Mouse (Mus musculus): ENCODE results near the gene Asap2. TPM values are rescaled to one million over a fixed set of nuclear protein-coding genes. Genes with fewer than 3 reads are reported as not detected.

Gene Asap2
- total RNA-seq, 2 experiments from 2014 or later = 3.5 to 4.3 TPM

DNA sequence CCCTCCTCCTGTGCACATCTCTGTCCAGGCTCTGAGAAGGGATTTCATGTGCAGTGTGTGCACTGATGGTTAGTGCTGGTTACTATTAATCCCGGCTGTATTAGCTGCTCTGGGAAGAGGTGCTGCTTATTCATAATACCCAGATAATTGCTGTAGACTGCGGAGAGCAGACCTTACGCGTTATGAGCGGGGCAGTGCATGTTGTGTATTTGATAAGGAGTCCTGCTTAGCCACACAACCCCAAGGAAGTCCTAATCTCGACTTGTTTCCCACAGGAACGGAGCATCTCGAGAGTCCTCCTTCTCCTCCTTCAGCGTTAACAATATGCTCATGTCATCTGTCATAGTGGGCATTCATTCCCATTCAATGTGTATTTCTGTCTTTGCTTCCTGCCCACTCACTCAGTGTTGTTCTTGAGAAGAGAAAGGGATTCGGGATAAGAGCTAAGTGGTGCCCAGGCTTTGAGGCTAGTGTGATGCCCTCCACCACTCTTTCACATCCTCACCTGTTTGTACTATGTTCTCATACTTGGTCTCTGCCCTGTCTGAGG is 140.1 kb downstream of the Asap2 start:
- intact Hi-C loops (cut with DNase I) = no loop called here
- no peak for DNase-seq

DNA sequence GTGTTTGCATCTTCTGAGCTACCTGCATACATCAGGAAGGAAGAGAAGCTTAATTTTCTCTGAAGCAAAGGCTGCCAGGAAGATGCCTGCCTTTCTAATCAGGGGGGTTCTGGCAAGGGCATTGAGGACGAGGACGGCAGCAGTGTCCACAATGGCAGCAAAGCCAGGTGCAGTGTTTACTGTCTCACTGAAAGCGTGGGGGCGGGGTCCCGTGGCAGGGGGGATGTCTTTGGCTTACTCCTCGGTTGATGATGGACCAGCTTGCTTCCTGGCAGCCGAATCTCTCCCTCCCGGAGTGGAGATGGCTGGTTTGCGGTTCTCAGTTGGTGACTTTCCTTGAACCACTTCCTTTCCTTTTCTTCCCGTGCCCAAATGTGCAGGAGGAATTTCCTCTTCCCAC is 142.3 kb downstream of the Asap2 start:
- DNase-seq = no peak
- intact Hi-C loops (cut with DNase I) = no loop called here

DNA sequence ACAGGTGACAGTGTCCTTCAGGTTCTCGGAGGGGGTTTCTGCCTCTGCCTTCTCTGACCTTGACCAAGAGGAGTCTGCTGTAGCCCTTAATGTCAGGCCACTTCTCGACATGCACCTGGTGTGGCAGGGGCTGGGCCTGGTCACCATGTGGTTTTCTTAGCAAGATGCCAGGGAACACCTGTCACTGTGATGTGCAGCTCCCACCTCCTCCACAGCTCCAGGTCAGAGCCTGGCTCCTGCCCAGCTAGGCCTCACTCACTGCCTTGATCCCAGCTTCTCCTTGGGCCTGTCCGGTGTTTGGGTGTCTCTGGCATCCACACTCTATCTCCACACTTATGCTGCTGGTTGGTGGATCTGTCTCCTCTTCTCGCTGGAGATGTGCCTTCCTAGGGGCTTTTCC is 142.8 kb downstream of the Asap2 start:
- intact Hi-C loops (cut with DNase I) = no loop called here

DNA sequence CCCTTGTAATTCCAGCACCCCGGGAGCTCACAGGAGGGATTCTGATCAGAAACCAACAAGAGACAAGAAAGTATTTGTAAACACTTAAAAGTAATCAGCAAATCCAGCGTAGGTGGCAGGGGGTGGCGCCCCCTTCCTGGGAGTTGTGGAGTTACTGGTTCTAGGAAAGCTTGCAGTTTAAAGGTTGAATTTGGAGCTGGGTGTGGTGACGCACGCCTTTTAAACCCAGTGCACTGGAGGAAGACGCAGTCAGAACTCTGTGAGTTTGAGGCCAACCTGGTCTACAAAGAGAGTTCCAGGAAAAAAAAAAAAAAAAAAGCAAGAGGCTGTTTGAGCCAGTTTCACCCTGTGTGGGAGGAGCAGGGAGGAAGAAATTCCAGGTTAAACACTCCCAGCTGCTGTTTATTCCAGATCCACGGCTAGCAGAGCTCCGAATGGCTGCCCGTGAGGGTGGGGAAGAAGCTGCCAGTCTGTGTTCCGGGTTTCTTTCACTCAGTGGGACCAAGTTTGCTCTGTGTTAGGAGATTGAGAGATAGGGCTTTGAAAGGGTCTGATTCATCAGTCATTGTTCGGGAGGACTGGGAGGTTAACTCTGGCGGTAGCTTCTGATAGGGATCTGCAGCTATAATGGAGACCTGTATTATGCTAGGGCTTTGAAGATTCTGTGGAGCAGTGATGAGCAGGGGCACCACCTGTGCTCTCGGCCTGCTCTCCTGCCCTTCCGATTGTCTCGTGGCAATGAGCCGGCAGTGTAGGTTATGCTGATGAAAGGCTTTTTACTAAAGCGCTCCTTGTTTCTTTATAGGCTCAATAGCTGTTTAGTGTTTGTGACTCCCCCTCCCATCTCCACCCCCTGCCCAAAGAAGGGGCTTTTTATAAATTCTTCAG is 144.0 kb downstream of the Asap2 start:
- intact Hi-C loops (cut with DNase I) = no loop called here
- no peak for DNase-seq

More for the DNA sequence above, 142.8 kb downstream of the Asap2 start:
- DNase-seq = no peak

DNA sequence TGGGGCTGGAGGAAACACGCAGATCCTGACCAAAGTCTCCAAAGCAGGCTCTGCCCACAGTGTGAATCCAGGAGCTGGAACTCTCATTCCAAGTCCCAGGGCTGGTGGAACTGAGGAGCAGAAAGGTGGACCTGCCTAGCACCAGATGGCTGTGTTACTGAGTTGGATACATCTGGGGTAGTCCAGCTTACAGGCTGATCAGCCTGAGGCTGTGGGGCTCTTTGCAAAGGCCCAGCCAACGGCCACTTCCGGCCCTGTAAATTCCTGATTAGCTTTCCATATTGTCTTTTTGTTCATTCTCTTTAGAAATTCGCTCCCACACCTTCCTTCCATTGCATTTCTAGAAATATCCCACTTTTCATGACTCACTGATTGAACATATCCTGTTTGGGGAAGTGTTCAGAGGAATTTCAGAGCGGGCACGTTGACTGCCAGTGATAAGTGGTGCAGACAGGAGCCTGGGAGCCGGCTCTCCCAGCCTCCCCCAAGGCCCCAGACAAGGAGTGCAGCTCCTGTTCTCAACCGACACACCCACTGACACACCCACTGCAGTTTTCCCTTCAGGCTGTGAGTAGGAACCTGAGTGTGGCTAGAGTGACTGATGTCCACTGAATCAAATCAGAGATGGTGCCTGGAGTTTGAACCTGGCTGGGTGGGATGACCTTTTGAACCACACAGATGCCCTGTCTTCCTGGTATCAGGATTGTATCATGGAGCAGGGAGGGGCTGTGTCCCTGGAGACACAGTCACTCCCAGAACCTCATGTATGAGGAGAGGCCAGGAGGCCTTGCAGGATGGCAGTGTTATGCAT is 145.6 kb downstream of the Asap2 start:
- intact Hi-C loops (cut with DNase I) = no loop called here
- DNase-seq = no peak

DNA sequence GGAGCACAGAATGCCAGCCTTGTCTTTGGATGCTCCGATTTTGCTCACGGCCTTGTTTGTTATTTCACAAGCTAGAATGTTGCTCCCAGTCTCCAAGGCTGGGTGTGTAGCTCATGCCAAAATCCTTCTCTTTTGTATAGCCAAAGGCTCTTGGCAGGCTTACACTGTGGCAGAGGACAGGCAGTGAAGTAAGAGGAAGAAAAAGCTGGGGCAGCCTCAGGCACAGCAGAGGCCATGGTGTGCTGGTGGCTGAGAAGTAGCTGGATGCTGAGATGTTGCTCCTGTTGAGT is 146.1 kb downstream of the Asap2 start:
- DNase-seq = no peak
- intact Hi-C loops (cut with DNase I) = no loop called here

DNA sequence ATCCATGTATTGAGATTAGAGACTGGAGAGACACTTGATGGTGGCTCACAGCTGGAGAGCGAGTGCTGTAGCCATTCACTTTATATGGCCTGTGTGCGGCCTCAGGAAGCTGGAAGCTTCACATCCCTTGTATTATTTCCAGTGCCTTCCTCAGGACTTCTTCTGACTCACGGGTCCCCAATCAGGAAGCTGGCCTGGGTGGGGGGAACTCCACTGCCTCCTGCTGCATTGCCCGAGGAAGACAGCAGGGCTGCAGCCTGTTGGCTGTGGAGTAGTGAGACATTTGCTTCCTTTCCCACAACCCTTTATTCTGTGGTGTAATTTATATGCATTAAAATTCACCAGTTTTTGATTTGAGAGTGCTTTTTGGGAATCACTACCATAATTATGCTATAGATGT is 149.3 kb downstream of the Asap2 start:
- DNase-seq = no peak
- intact Hi-C loops (cut with DNase I) = no loop called here

DNA sequence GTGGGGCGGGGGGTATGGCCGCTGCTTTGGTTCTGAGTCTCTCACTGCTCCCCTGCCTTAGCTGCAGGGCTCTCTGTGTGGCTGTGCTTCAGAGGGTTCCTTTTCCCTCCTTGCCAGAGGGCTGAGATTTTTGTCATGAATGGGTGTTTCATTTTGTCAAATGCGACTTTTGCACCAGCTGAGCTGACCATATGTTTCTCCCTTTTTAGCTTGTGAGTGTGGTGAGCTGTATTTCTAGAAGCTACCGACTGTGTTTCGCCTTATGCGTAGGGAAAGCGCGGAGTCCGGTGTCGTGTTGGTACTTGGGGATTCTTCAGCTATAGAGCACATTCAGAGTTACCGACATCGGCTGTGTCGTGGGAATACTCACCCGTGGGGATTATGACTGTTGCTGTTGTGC is 149.9 kb downstream of the Asap2 start:
- no peak for DNase-seq

DNA sequence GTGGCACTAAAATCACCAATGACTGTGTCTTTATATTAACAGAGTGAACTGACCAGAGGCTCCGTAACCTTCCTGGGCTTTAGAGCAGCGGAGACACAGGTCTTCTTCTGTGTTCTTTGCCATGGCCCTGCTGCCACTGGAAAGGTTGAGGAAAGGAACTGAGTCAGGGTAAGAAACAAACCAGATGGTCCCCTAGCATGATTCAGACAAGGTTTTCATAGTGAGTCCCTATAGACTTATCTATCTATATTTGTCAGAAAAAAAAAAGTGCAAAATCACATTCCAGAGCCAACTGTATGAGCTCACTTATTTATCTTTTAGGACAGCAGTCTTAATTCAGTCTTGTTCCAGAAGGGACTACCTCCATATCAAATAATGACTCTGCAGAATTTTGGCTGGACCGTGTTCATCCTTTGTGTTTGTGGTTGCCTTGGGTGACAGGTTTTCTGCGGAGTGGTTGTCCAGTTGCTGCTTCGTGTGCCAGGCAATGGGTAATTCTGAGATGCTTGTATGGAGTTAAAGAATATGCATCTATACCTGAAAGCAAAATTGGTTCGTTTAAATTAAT is 150.6 kb downstream of the Asap2 start:
- DNase-seq = no peak
- intact Hi-C loops (cut with DNase I) = no loop called here

More for the DNA sequence above, 149.9 kb downstream of the Asap2 start:
- intact Hi-C loops (cut with DNase I) = no loop called here

DNA sequence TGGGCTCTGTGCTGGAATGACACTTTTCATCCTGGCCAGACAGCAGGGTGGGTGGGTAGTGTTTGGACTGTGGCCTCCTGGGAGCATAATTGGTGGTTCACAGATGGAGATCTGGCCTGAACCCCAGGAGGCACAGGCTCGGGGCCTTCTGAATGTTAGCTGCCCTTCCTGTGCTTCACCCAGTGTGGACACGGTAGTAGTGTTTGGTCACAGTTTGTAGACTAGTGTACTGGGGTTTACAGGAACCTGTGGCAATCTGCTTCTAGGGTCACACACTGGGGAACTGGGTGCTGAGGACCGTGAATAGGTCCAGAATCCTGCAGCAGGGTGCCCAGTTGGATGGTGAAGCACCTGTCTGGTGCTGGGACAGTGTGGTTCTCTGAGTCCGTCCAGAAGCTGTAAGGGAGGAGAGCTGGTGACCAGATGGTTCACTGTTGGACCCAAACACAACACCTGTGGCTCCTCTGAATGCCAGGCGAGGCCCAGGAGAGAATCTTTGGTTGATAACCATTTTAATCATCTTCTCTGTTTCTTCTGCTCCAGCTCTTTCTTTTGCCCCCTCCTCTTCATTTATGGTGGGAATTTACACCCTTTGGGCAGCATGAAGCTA is 151.5 kb downstream of the Asap2 start:
- intact Hi-C loops (cut with DNase I) = no loop called here
- DNase-seq = no peak

DNA sequence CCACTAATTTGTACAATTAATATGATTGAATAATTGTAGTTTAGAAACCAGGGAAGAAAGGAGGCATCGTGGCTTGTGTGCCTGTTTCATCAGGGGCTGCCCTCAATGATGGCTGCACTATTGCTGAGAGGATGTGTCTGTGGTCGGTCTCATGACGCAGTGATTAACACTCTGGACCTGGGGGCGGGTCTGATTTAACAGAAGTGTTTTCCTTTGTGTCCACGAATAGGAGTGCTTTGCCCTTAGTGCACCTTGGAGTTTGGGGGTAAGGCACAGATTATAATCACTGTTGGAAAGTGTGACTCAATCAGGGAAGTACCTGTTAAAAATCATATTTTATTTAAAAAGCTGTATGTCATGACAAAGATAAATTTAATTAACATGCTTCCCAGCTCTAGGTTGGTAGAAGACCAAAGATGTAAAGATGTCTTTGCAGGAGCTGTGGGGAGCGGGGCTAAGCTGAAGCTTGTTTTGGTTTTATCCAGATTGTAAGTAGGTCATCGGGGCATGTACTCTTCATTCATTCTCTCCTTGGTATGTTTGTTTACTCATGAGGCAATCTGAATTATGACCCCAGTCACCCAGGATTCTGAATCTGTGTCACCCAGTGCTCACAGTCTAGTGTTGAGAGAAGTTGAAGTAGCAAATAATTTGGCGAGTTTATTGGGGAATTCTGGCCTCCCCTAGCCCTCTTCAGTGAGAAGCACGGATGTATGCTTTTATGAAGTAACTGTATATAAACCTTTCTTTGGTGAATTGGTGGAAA is 152.4 kb downstream of the Asap2 start:
- intact Hi-C loops (cut with DNase I) = no loop called here
- DNase-seq = no peak

DNA sequence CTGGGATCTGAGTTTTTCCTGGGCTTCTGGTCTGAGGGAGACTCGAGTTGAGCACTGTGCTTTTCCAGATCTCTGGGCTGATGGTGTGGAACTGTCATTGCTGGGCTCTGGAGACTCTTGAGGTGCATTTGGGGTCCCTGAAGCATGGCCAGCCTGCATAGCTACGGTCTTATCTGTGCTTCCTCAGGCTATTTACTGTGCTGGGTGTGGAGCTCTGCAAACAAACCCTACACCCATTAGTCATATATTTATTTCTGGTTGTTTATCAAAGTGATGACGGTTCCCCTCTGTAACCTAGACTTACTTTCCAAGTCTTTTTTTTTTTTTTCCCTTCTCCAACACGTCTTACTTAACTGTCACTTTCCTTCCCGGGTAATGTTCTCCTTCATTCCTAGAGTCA is 154.3 kb downstream of the Asap2 start:
- intact Hi-C loops (cut with DNase I) = no loop called here
- DNase-seq = no peak

DNA sequence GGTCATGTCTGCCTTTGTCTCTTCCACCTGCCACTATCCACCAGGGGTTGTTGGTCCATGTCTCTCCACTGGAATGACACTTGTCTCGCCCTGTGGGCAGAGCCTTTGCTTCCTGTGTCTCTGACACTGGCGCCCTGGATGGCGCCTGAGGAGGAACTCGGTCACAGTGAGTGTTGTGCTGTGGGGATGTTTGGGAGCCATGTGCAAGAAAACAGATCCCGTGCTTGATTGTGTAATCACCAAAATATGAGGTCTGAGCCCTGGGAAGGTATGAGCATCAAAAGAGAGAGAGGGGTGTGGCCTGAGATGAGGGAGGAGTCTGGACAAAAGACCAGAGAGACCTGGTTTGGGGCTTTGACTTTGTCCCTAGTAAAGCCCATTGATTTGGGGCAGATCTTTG is 154.8 kb downstream of the Asap2 start:
- intact Hi-C loops (cut with DNase I) = no loop called here

DNA sequence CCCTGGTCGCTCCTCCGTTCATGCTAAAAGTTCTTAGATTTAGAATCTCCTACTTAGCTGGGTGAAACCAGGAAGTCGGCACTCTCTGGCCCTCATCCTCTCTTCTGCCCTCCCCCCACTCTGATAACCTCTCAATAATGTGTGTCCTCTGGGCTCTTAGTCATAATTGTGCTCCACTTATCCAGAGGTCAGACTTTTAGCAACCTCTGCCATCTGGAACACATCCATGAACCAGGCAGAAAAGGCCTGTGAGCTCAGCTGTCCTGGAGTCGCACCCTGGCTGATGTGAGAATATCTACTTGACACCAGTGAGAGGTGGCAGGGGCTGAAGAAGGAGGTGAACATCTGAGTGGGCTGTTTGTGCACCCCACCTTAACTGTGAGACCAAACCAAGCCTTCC is 156.6 kb downstream of the Asap2 start:
- intact Hi-C loops (cut with DNase I) = no loop called here
- no peak for DNase-seq

More for the DNA sequence above, 154.8 kb downstream of the Asap2 start:
- DNase-seq = no peak

DNA sequence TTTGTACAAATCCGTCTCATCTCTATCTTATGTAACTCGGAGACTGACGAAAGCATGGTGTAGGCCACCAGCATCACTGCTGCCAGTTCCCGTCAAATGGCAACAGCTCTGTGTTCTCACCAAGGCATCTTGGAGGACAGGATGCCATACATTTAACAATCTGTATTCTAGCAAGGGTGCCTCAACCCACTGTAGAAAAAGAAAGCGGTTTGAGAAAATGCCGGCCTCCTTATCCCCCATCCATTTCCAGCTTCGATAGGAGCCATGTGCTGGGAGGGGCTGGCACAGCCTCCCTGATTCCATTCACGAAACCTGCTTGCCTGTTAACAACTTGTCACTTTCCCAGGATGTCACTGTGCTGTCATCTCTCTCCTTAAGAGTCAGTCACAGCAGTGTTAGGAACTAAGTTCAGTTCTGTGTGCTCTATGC is 163.0 kb downstream of the Asap2 start:
- intact Hi-C loops (cut with DNase I) = no loop called here
- DNase-seq = no peak

DNA sequence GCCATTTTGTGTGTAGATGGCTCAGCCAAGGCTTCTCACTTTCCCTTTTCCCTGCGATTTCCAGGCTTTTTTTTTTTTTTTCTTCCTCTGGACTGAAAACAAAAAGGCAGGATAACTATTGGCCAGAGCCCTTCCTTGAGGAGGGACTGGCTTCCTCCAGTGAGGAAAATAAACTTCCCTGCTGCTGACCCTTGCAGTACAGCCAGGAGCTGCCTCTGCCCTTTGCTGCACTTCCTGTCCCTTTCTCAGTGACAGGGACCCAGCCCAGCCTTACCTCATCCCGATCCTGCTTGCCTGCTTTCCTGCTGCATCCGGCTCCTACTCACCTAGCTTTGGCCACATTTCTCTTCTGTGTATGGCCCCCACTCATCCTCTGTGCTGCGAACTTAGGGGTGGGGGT is 164.8 kb downstream of the Asap2 start:
- no peak for DNase-seq
- intact Hi-C loops (cut with DNase I) = no loop called here

DNA sequence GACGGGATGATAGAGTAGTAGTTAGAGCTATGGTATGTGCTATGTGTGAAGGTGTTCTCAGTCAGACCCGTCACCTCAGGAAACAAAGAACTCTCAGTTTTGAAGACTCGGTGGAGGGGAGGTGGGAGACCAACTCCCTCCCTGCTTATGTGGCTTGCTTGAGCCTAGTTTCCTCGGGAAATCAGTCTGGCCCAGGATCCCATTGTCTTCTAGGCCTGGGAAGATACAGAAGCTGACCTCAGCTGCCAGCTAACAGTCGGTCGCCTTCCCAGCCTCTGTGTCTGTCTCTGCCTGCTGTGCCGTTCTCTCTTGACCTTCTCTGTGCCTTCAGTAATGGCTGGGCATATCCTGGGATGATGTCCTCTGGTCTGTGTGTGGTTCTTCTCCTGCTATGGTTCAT is 169.0 kb downstream of the Asap2 start:
- DNase-seq = no peak
- intact Hi-C loops (cut with DNase I) = no loop called here

DNA sequence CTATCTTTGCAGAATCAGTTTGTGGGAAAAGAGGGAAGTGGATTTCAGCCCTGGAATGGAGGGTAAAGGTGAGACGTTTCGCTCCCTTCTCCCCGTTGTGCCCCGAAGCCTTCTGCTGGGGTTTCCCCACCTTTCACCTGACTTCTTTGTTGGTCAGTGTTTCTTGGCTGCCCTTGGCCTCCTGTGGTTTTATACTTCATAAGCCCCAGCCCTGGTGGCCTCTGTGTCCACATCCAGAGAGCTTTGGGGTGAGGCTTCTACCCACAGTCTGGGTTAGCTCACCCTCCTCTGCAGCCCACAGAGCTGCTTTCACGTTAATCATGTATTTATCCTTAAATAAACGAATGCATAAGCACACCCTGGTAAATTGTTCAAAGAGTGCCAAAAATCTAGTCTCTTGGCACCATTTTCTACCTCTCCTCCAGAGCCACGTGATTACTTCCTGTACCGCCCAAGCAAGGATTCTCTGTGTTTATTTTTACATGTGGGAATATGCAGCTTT is 170.1 kb downstream of the Asap2 start:
- intact Hi-C loops (cut with DNase I) = no loop called here
- DNase-seq = no peak

DNA sequence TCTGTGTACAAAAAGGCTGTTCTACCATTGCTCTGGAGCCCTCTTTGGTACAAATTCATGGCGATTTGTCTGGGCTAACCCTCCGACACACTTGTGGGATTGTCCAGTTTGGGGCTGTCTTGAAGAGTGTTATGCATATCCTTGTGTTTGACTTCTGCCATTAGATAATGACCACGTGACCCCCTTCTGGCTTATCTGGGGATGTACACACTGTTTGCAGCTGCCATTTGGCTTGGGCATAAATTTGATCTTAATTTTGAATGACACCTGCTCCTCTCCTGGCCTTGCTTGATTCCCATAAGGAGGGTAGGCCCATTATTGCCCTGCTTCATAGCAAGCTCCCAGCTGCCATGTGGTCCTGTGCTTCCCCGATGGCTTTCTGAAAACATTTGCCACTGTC is 171.6 kb downstream of the Asap2 start:
- intact Hi-C loops (cut with DNase I) = no loop called here
- DNase-seq = no peak

DNA sequence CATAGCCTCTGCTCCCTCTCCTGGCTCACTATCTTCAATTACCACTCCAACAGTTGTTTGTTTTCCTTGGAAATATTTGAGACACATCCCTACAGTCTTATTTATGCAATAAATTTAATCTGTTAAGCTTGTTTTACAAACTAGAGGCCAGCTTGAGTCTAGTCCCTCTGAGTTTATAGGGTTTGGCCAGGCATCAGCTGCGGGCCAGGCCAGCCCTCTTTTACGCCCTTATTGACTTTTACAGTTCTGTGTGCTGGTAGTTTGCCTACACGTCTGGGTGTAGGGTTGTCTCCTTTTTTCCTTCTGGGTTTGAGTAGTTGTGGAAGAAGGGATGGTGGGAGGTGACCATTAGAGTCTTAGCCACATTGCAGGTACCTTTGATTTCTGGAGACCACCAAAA is 173.4 kb downstream of the Asap2 start:
- intact Hi-C loops (cut with DNase I) = no loop called here
- no peak for DNase-seq

All from gastrocnemius, postnatal 36 days (tissue).